Mouse (Mus musculus): ENCODE results near the gene Atp1a1. TPM values are rescaled to one million over a fixed set of nuclear protein-coding genes. Genes with fewer than 3 reads are reported as not detected.

Gene Atp1a1
- polyA plus RNA-seq, 1 experiment from 2014 or later = 136 TPM

DNA sequence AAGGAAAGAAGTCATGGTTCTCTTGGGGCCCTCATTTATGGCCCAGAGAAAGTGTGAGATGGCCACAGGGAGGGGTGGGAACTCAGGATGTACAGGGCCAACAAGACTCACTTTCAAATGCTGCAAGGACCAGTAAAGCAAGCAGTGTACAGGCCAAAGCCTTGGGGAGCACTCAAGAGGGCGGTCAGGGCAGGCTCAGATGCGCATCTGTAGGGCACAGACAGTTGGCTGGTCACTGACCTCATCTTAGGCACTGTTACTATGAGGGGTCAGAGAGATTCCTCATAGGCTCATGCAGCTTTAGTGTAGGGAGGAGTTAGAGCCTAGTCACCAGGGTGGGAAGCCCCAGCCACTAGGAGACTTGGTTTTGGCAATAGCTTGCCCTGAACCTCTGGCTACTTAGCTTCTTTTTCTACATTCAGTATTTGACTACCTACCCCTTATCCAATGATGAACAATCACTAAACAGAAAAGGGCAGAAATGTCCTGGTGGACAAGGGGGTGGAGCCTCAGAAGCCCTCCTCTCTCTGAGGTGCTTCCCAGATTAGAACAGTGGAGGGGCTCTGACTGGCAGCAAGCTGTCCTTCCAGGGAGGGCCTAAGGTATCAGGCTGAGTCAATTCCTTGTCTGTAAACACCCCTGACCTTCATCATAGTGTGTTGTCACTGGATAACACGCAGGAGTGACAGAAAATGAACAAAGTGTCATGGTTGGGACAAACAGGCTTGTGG, 29.9 kb downstream of the Atp1a1 start:
- H3K4me2 ChIP-seq = no peak overlapping the region
- H3K4me3 ChIP-seq (ENCODE audit: low read depth, low read length) = no peak overlapping the region
- WGBS = 86% methylated on average over 3 of the region's 3 CpGs
- H3K27ac ChIP-seq (ENCODE audit: low read depth, low read length) = no peak overlapping the region
- ATAC-seq (replicated peaks; ENCODE audit: low FRiP score) (no peak), DNase-seq (ENCODE audit: low spot score) (no peak)
- H3K27me3 ChIP-seq (replicated peaks; ENCODE audit: control insufficient read depth, insufficient read depth, low read length) = no peaks in the 10 kb centered on the region
- no peak overlapping the region for H3K9ac ChIP-seq (ENCODE audit: low read depth, low read length)
- H3K9me3 ChIP-seq (ENCODE audit: control insufficient read depth, low read length) = no peaks in the 10 kb centered on the region
- peaks cover 31% of the 10 kb centered on the region for H3K36me3 ChIP-seq (ENCODE audit: control insufficient read depth, insufficient read depth, low read length)
- no peaks in the 10 kb centered on the region for H3K4me1 ChIP-seq (replicated peaks; ENCODE audit: control insufficient read depth, insufficient read depth, low read length)

DNA sequence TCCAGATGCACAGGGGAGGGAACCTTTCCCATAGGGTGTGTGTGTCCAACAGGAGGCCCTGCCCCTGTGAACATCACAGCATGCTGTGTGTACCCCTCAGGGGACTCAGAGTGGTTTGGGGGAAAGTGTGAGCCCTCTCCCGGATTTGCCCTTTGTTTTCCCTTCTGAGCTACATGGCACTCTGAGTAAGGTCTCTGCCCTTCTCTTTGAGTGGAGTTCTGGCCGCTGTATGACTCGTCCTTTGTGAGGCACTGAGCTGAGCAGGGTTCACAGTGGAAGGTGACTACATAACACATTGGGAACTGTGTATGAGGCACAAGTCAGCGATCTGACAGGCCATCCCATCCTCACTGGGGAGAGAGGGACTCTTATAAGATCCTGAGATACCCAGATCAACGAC, 31.5 kb downstream of the Atp1a1 start:
- WGBS = 72% methylated on average over 5 of the region's 5 CpGs
- no peaks in the 10 kb centered on the region for H3K9me3 ChIP-seq (ENCODE audit: control insufficient read depth, low read length)
- no peak overlapping the region for H3K9ac ChIP-seq (ENCODE audit: low read depth, low read length)
- no peaks in the 10 kb centered on the region for H3K4me1 ChIP-seq (replicated peaks; ENCODE audit: control insufficient read depth, insufficient read depth, low read length)
- no peak overlapping the region for H3K4me2 ChIP-seq
- ATAC-seq (replicated peaks; ENCODE audit: low FRiP score) (no peak), DNase-seq (ENCODE audit: low spot score) (no peak)
- H3K27ac ChIP-seq (ENCODE audit: low read depth, low read length) = no peak overlapping the region
- H3K36me3 ChIP-seq (ENCODE audit: control insufficient read depth, insufficient read depth, low read length) = peaks cover 16% of the 10 kb centered on the region; the same call in 1 of the 2 replicates
- no peaks in the 10 kb centered on the region for H3K27me3 ChIP-seq (replicated peaks; ENCODE audit: control insufficient read depth, insufficient read depth, low read length)
- no peak overlapping the region for H3K4me3 ChIP-seq (ENCODE audit: low read depth, low read length)

DNA sequence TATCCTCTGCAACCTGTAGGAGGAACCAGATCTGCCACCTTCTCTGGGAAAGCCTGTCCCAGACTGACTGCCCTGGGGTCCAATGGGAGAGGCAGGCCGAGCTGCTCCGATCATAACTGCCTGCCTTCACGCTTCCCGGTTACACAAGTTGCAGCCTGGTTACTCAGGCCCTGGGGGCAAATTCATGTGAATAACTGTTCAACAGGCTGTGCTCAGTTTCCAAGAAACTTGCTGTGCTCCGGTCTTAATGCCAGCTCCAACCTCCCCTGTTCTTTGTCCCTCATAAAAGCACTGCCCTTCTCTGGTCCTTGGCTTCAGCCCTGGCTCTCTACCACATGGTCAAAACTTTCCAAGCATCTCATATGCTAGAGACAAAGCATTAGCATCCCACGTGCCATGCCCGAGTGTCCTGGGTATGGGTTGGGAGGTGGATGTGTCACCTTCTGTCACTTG, 32.3 kb downstream of the Atp1a1 start:
- Histone ChIP-seq H3K27ac (ENCODE audit: low read depth, low read length) (no peak overlapping the region), H3K9ac (ENCODE audit: low read depth, low read length) (no peak overlapping the region), H3K27me3 (replicated peaks; ENCODE audit: control insufficient read depth, insufficient read depth, low read length) (no peaks in the 10 kb centered on the region), H3K9me3 (ENCODE audit: control insufficient read depth, low read length) (no peaks in the 10 kb centered on the region), H3K4me1 (replicated peaks; ENCODE audit: control insufficient read depth, insufficient read depth, low read length) (no peaks in the 10 kb centered on the region), H3K36me3 (ENCODE audit: control insufficient read depth, insufficient read depth, low read length) (peaks cover 14% of the 10 kb centered on the region; the same call in 1 of the 2 replicates), H3K4me2 (no peak overlapping the region), H3K4me3 (ENCODE audit: low read depth, low read length) (no peak overlapping the region)
- DNase-seq (ENCODE audit: low spot score) (no peak), ATAC-seq (replicated peaks; ENCODE audit: low FRiP score) (no peak)
- WGBS = 78% methylated on average over 7 of the region's 7 CpGs

DNA sequence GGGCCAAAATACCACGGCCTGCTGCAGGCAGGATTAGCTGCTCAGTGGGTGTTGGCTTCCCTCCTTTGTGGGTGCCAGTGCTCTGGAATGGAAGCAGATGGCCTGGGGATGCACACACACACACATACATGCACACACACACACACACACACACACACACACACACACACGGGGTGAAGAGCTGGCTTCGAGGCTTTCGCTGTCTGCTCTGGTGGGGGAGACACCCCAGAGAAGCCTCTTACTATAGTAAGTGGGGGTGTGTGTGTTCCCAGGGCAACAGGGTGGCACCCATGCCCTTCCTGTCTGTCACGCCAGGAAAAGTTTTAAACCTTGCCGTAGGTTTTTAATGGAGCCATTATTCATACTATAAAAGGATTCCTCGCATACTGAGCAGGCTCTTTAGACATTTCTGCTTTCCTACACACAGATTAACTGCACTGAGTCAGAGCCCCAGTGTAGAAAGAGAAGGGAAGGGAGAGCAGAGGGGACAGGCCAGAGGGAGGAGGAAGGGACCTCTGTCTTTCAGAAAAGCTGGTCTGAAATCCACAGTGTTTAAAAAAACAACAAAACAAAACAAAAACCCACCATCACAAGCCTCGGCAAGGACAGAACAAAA, 32.9 kb downstream of the Atp1a1 start:
- Histone ChIP-seq H3K27ac (ENCODE audit: low read depth, low read length) (no peak overlapping the region), H3K9ac (ENCODE audit: low read depth, low read length) (no peak overlapping the region), H3K4me2 (no peak overlapping the region), H3K27me3 (replicated peaks; ENCODE audit: control insufficient read depth, insufficient read depth, low read length) (no peaks in the 10 kb centered on the region), H3K36me3 (ENCODE audit: control insufficient read depth, insufficient read depth, low read length) (peaks cover 13% of the 10 kb centered on the region; the same call in 1 of the 2 replicates), H3K9me3 (ENCODE audit: control insufficient read depth, low read length) (no peaks in the 10 kb centered on the region), H3K4me3 (ENCODE audit: low read depth, low read length) (no peak overlapping the region), H3K4me1 (replicated peaks; ENCODE audit: control insufficient read depth, insufficient read depth, low read length) (no peaks in the 10 kb centered on the region)
- ATAC-seq (replicated peaks; ENCODE audit: low FRiP score) = no peak
- WGBS = 84% methylated on average over 8 of the region's 8 CpGs
- no peak for DNase-seq (ENCODE audit: low spot score)

- DNase-seq (ENCODE audit: low spot score) (no peak), ATAC-seq (replicated peaks; ENCODE audit: low FRiP score) (0 out of 2 replicates have a peak, but pooled peaks have one; percentile 29)
- Histone ChIP-seq H3K4me1 (replicated peaks; ENCODE audit: control insufficient read depth, insufficient read depth, low read length) (no peaks in the 10 kb centered on the region), H3K9me3 (ENCODE audit: control insufficient read depth, low read length) (no peaks in the 10 kb centered on the region), H3K9ac (ENCODE audit: low read depth, low read length) (no peak overlapping the region), H3K4me2 (no peak overlapping the region), H3K4me3 (ENCODE audit: low read depth, low read length) (no peak overlapping the region), H3K27ac (ENCODE audit: low read depth, low read length) (no peak overlapping the region), H3K27me3 (replicated peaks; ENCODE audit: control insufficient read depth, insufficient read depth, low read length) (no peaks in the 10 kb centered on the region), H3K36me3 (ENCODE audit: control insufficient read depth, insufficient read depth, low read length) (peaks cover 8% of the 10 kb centered on the region; the same call in 1 of the 2 replicates)
- WGBS = 79% methylated on average over 6 of the region's 6 CpGs
Measured at GRCm38 (mm10) chr3:101570747-101571514, 33.6 kb downstream of the Atp1a1 start.

DNA sequence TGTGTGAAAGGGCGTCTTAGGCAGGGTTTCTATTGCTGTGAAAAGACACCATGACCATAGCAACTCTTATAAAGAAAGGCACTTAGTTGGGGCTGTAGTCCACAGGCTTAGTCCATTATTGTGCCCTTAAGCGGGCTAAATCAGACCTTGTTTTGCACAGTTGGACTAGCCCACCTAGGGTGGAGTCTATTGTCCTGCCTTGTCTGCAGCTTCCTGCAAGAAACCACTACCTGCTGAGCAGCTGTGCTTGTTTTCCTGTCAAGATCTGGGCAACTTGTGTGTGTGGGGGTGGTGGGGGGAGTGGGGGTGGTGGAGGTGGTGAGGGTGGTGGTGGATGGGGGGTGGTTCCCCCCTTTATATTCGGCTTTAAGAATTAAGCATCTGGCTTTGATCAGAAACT, 34.2 kb downstream of the Atp1a1 start:
- ATAC-seq (replicated peaks; ENCODE audit: low FRiP score) (no peak), DNase-seq (ENCODE audit: low spot score) (no peak)
- WGBS = 82% methylated on average over 3 of the region's 3 CpGs
- no peak overlapping the region for H3K27ac ChIP-seq (ENCODE audit: low read depth, low read length)
- no peaks in the 10 kb centered on the region for H3K9me3 ChIP-seq (ENCODE audit: control insufficient read depth, low read length)
- peaks cover 3% of the 10 kb centered on the region; the same call in 1 of the 2 replicates for H3K36me3 ChIP-seq (ENCODE audit: control insufficient read depth, insufficient read depth, low read length)
- H3K4me2 ChIP-seq = no peak overlapping the region
- H3K4me1 ChIP-seq (replicated peaks; ENCODE audit: control insufficient read depth, insufficient read depth, low read length) = no peaks in the 10 kb centered on the region
- no peak overlapping the region for H3K9ac ChIP-seq (ENCODE audit: low read depth, low read length)
- H3K4me3 ChIP-seq (ENCODE audit: low read depth, low read length) = no peak overlapping the region
- no peaks in the 10 kb centered on the region for H3K27me3 ChIP-seq (replicated peaks; ENCODE audit: control insufficient read depth, insufficient read depth, low read length)

- no peaks in the 10 kb centered on the region for H3K4me1 ChIP-seq (replicated peaks; ENCODE audit: control insufficient read depth, insufficient read depth, low read length)
- ATAC-seq (replicated peaks; ENCODE audit: low FRiP score) = no peak
- DNase-seq (ENCODE audit: low spot score) = no peak
- no peak overlapping the region for H3K4me3 ChIP-seq (ENCODE audit: low read depth, low read length)
- H3K27ac ChIP-seq (ENCODE audit: low read depth, low read length) = no peak overlapping the region
- no peaks in the 10 kb centered on the region for H3K27me3 ChIP-seq (replicated peaks; ENCODE audit: control insufficient read depth, insufficient read depth, low read length)
- no peaks in the 10 kb centered on the region for H3K9me3 ChIP-seq (ENCODE audit: control insufficient read depth, low read length)
- no peak overlapping the region for H3K9ac ChIP-seq (ENCODE audit: low read depth, low read length)
- WGBS = 83% methylated on average over 4 of the region's 4 CpGs
- no peaks in the 10 kb centered on the region for H3K36me3 ChIP-seq (ENCODE audit: control insufficient read depth, insufficient read depth, low read length)
- no peak overlapping the region for H3K4me2 ChIP-seq
Measured at GRCm38 (mm10) chr3:101568627-101569026, 35.9 kb downstream of the Atp1a1 start.

- H3K9ac ChIP-seq (ENCODE audit: low read depth, low read length) = no peak overlapping the region
- H3K9me3 ChIP-seq (ENCODE audit: control insufficient read depth, low read length) = no peaks in the 10 kb centered on the region
- 96% methylated on average over 2 of the region's 2 CpGs for WGBS
- peak overlapping the region; percentile 45; the same call in 1 of the 2 replicates for H3K27ac ChIP-seq (ENCODE audit: low read depth, low read length)
- DNase-seq (ENCODE audit: low spot score) = no peak
- H3K4me3 ChIP-seq (ENCODE audit: low read depth, low read length) = no peak overlapping the region
- H3K36me3 ChIP-seq (ENCODE audit: control insufficient read depth, insufficient read depth, low read length) = no peaks in the 10 kb centered on the region
- ATAC-seq (replicated peaks; ENCODE audit: low FRiP score) = no peak
- no peak overlapping the region for H3K4me2 ChIP-seq
- no peaks in the 10 kb centered on the region for H3K27me3 ChIP-seq (replicated peaks; ENCODE audit: control insufficient read depth, insufficient read depth, low read length)
- H3K4me1 ChIP-seq (replicated peaks; ENCODE audit: control insufficient read depth, insufficient read depth, low read length) = peaks cover 14% of the 10 kb centered on the region
Measured at GRCm38 (mm10) chr3:101564011-101564410, 40.5 kb downstream of the Atp1a1 start.

Data from liver, embryonic 11.5 days (tissue).